Mouse (Mus musculus) ES-Bruce4 (cell line): ENCODE results near the gene Zfp414.

Experiments used
- CTCF ChIP-seq: IDR thresholded peaks from one replicate; pipeline ENCODE4 v1.8.1; 2011; ENCODE audit warnings: low read depth, low read length
- POLR2A ChIP-seq: IDR thresholded peaks from one replicate; pipeline ENCODE4 v1.8.1; 2011; ENCODE audit warnings: low read length; ENCODE audit not compliant: insufficient read depth

- TF ChIP-seq POLR2A, result no peak
- TF ChIP-seq CTCF, result peak; percentile 30
Observed at GRCm38 (mm10) chr17:33597271-33597670, 31.6 kb upstream of the Zfp414 start.
